Mouse (Mus musculus) CH12.LX (cell line): ENCODE measurements around the gene Tnip3. TPM values are rescaled to one million over a fixed set of nuclear protein-coding genes. Genes with fewer than 3 reads are reported as not detected.

ENCODE experiments used
- DNase-seq: peaks from one replicate; pipeline ENCODE4 v3.0.0-alpha.2; 2013; ENCODE audit errors: extremely low read depth
- H3K27ac ChIP-seq: 2 replicates; pipeline ENCODE4 v1.5.1; 2012; ENCODE audit warnings: low read depth, mild to moderate bottlenecking, control low read depth, moderate library complexity; ENCODE audit not compliant: insufficient read depth
- H3K27me3 ChIP-seq: replicated peaks from 2 replicates; pipeline ENCODE3; 2012; ENCODE audit warnings: inconsistent platforms
- H3K36me3 ChIP-seq, 2 experiments: replicated peaks in 1 of 2; 2 replicates each; pipeline versions ENCODE3 to v1.6.1; 2012; ENCODE audit warnings: inconsistent platforms in 1 of 2, low read length in 1 of 2, mild to moderate bottlenecking in 1 of 2, mixed read lengths in 1 of 2, moderate library complexity in 1 of 2; ENCODE audit not compliant: control insufficient read depth in 1 of 2, insufficient read depth in 1 of 2
- H3K4me1 ChIP-seq, 2 experiments: 2 replicates each; pipeline ENCODE4 v1.6.1; 2012; ENCODE audit warnings: inconsistent platforms in 1 of 2, moderate library complexity in 1 of 2; ENCODE audit not compliant: insufficient read depth in 2 of 2, control insufficient read depth in 1 of 2
- H3K4me2 ChIP-seq: 2 replicates; pipeline ENCODE4 v1.6.1; 2012; ENCODE audit warnings: low read depth, mild to moderate bottlenecking, control low read depth; ENCODE audit not compliant: poor library complexity, insufficient read depth, severe bottlenecking
- H3K4me3 ChIP-seq, 3 experiments: fragments of 150-350 bp in 1 of 3; sonication (generic) in 1 of 3; replicated peaks in 1 of 3; 2 replicates each; pipeline versions ENCODE3 to v1.5.1; 2011 to 2012; ENCODE audit warnings: low read depth in 2 of 3, low read length in 2 of 3, mild to moderate bottlenecking in 2 of 3, moderate library complexity in 2 of 3, control low read depth in 1 of 3, improper control_type of control experiment in 1 of 3, inconsistent platforms in 1 of 3, mixed read lengths in 1 of 3; ENCODE audit not compliant: poor library complexity in 1 of 3
- H3K79me2 ChIP-seq: replicated peaks from 2 replicates; pipeline ENCODE4 v1.6.1; 2012; ENCODE audit warnings: mild to moderate bottlenecking, moderate library complexity; ENCODE audit not compliant: control insufficient read depth, poor library complexity, insufficient read depth, severe bottlenecking; ENCODE audit errors: extremely low read depth
- H3K9ac ChIP-seq: 2 replicates; pipeline ENCODE4 v1.6.1; 2012; ENCODE audit warnings: low read depth, mild to moderate bottlenecking, control low read depth, moderate library complexity; ENCODE audit not compliant: insufficient read depth
- H3K9me3 ChIP-seq: replicated peaks from 2 replicates; pipeline ENCODE3; 2012; ENCODE audit warnings: low read length, inconsistent platforms, mixed read lengths
- BHLHE40 ChIP-seq: IDR thresholded peaks from 2 replicates; pipeline ENCODE4 v1.6.1; 2011; ENCODE audit warnings: mild to moderate bottlenecking, low read depth, low read length, improper control_type of control experiment
- CHD1 ChIP-seq: IDR thresholded peaks from 2 replicates; pipeline ENCODE4 v1.6.1; 2012; ENCODE audit warnings: low read depth, low read length, improper control_type of control experiment, inconsistent platforms
- E2F4 ChIP-seq: IDR thresholded peaks from 2 replicates; pipeline ENCODE4 v1.6.1; 2011; ENCODE audit warnings: low read depth, low read length, improper control_type of control experiment; ENCODE audit not compliant: insufficient replicate concordance
- ELF1 ChIP-seq: IDR thresholded peaks from 2 replicates; pipeline ENCODE4 v1.6.1; 2014; ENCODE audit warnings: low read depth, mild to moderate bottlenecking, inconsistent platforms, low read length, improper control_type of control experiment
- EP300 ChIP-seq: IDR thresholded peaks from 2 replicates; pipeline ENCODE4 v1.6.1; 2011; ENCODE audit warnings: low read length, improper control_type of control experiment
- ETS1 ChIP-seq: conservative IDR thresholded peaks from 2 replicates; pipeline ENCODE4 v1.6.1; 2012; ENCODE audit warnings: low read depth, mild to moderate bottlenecking, inconsistent platforms, low read length, improper control_type of control experiment, moderate library complexity
- GABPA ChIP-seq: IDR thresholded peaks from 2 replicates; pipeline ENCODE4 v1.6.1; 2012; ENCODE audit warnings: low read depth, low read length, improper control_type of control experiment, inconsistent platforms; ENCODE audit not compliant: insufficient replicate concordance
- IRF4 ChIP-seq: IDR thresholded peaks from 2 replicates; pipeline ENCODE4 v1.6.1; 2014; ENCODE audit warnings: low read depth, mild to moderate bottlenecking, inconsistent platforms, low read length, improper control_type of control experiment
- JUN ChIP-seq: IDR thresholded peaks from 2 replicates; pipeline ENCODE4 v1.6.1; 2011; ENCODE audit warnings: low read depth, mild to moderate bottlenecking, low read length, improper control_type of control experiment, moderate library complexity; ENCODE audit not compliant: insufficient read depth
- KAT2A ChIP-seq: IDR thresholded peaks from 2 replicates; pipeline ENCODE4 v1.6.1; 2012; ENCODE audit warnings: low read length, improper control_type of control experiment, inconsistent platforms; ENCODE audit not compliant: insufficient replicate concordance
- MAFK ChIP-seq: IDR thresholded peaks from 2 replicates; pipeline ENCODE4 v1.6.1; 2011; ENCODE audit warnings: low read length, improper control_type of control experiment; ENCODE audit not compliant: insufficient replicate concordance
- MAZ ChIP-seq: IDR thresholded peaks from 2 replicates; pipeline ENCODE4 v1.6.1; 2012; ENCODE audit warnings: low read depth, mild to moderate bottlenecking, inconsistent platforms, low read length, improper control_type of control experiment, moderate library complexity
- MEF2A ChIP-seq: IDR thresholded peaks from 2 replicates; pipeline ENCODE4 v1.6.1; 2014; ENCODE audit warnings: low read depth, mild to moderate bottlenecking, inconsistent platforms, low read length, improper control_type of control experiment, borderline replicate concordance
- NRF1 ChIP-seq: IDR thresholded peaks from 2 replicates; pipeline ENCODE4 v1.6.1; 2014; ENCODE audit warnings: low read depth, mild to moderate bottlenecking, inconsistent platforms, low read length, improper control_type of control experiment, moderate library complexity
- PAX5 ChIP-seq: IDR thresholded peaks from 2 replicates; pipeline ENCODE4 v1.6.1; 2012; ENCODE audit warnings: low read length, inconsistent platforms, mixed read lengths
- POLR2AphosphoS2 ChIP-seq: IDR thresholded peaks from 2 replicates; pipeline ENCODE4 v1.6.1; 2011; ENCODE audit warnings: low read depth, low read length, improper control_type of control experiment
- RAD21 ChIP-seq: IDR thresholded peaks from 2 replicates; pipeline ENCODE4 v1.6.1; 2011; ENCODE audit warnings: low read depth, mild to moderate bottlenecking, low read length, improper control_type of control experiment, moderate library complexity
- RCOR1 ChIP-seq: conservative IDR thresholded peaks from 2 replicates; pipeline ENCODE4 v1.6.1; 2012; ENCODE audit warnings: low read depth, mild to moderate bottlenecking, inconsistent platforms, low read length, improper control_type of control experiment
- SIN3A ChIP-seq: IDR thresholded peaks from 2 replicates; pipeline ENCODE4 v1.6.1; 2012; ENCODE audit warnings: low read length, improper control_type of control experiment, inconsistent platforms
- SMC3 ChIP-seq: IDR thresholded peaks from 2 replicates; pipeline ENCODE4 v1.6.1; 2011; ENCODE audit warnings: low read depth, low read length, improper control_type of control experiment
- TCF12 ChIP-seq: IDR thresholded peaks from 2 replicates; pipeline ENCODE4 v1.6.1; 2014; ENCODE audit warnings: low read depth, mild to moderate bottlenecking, inconsistent platforms, low read length, improper control_type of control experiment
- UBTF ChIP-seq: IDR thresholded peaks from 2 replicates; pipeline ENCODE4 v1.6.1; 2012; ENCODE audit warnings: low read depth, mild to moderate bottlenecking, inconsistent platforms, low read length, improper control_type of control experiment, moderate library complexity
- USF1 ChIP-seq: IDR thresholded peaks from 2 replicates; pipeline ENCODE4 v1.6.1; 2014; ENCODE audit warnings: low read depth, mild to moderate bottlenecking, inconsistent platforms, low read length, improper control_type of control experiment
- ZKSCAN1 ChIP-seq: IDR thresholded peaks from 2 replicates; pipeline ENCODE4 v1.6.1; 2012; ENCODE audit warnings: low read depth, inconsistent platforms, low read length, improper control_type of control experiment, borderline replicate concordance
- ZMIZ1 ChIP-seq: IDR thresholded peaks from 2 replicates; pipeline ENCODE4 v1.6.1; 2012; ENCODE audit warnings: low read depth, mild to moderate bottlenecking, inconsistent platforms, low read length, improper control_type of control experiment
- dilution Hi-C: fragments of 300-500 bp; cut with MboI; formaldehyde crosslinking; loops from 2 replicates; pipeline ENCODE4 v1.14.3; 2020; ENCODE audit warnings: low sequenced_read_pairs; ENCODE audit not compliant: extremely low pct_unique_long_range_greater_than_20kb, extremely low pct_ligation_motif_present
- in situ Hi-C: fragments of 300-500 bp; cut with MboI; formaldehyde crosslinking; loops from 3 replicates; pipeline ENCODE4 v1.14.3; 2019; ENCODE audit warnings: low sequenced_read_pairs, low pct_ligation_motif_present, low pct_unique_long_range_greater_than_20kb, mixed read lengths
- polyA plus RNA-seq: library from polyadenylated mRNA; unstranded; fragments of >175 nt; gene quantifications from 2 replicates; pipeline ENCODE4 v1.2.1, GENCODE M21; 2012; ENCODE audit warnings: low read depth; ENCODE audit not compliant: insufficient read length
- total RNA-seq, 2 experiments: library from RNA; depleted of rRNA; stranded (reverse); fragments of 300-350 nt in 1 of 2; fragments of >200 nt in 1 of 2; gene quantifications; 2 replicates each; pipeline ENCODE4 v1.2.3; 2012 to 2014

Tnip3 gene
- total and polyA plus RNA-seq, 3 experiments = 1.4 to 2.5 (median 2.5) TPM

DNA sequence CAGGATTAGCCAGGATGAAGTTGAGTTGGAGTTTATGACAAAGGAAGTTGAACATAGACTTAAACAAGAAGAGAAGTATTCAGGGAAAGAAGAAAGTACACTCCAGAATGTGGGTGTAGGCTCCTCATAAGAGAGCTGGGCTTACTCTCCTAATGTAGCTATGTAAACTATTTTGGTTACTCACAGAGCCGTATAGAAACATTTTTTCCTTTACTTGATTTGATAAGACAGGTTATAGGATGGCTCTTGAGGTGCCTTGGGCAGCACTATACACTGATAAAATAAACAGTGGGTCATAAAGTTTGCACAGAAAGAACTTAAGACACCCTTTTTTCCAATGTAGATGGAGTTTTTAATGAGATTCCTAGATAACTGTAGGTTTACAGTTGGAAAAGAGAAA is 70.3 kb downstream of the Tnip3 start:
- DNase-seq = no peak
- H3K4me1 ChIP-seq = peaks cover 0 to 75% of the 10 kb centered on the region in 2 experiments; a peak in 2 of 4 replicates
- no peaks in the 10 kb centered on the region for H3K79me2 ChIP-seq
- in situ Hi-C loops (no loop called here), dilution Hi-C loops (no loop called here)
- H3K9ac ChIP-seq = no peak overlapping the region
- H3K36me3 ChIP-seq = no peaks in the 10 kb centered on the region
- H3K9me3 ChIP-seq = no peaks in the 10 kb centered on the region
- H3K27me3 ChIP-seq = no peaks in the 10 kb centered on the region
- no peak overlapping the region for H3K4me3 ChIP-seq
- no peak overlapping the region for H3K4me2 ChIP-seq
- H3K27ac ChIP-seq = no peak overlapping the region
- TF ChIP-seq IRF4 (no peak), GABPA (no peak), NRF1 (no peak), TCF12 (no peak), MAFK (no peak), JUN (no peak), ZMIZ1 (no peak), PAX5 (no peak), UBTF (no peak), RAD21 (no peak), E2F4 (no peak), ELF1 (no peak), CHD1 (no peak)

DNA sequence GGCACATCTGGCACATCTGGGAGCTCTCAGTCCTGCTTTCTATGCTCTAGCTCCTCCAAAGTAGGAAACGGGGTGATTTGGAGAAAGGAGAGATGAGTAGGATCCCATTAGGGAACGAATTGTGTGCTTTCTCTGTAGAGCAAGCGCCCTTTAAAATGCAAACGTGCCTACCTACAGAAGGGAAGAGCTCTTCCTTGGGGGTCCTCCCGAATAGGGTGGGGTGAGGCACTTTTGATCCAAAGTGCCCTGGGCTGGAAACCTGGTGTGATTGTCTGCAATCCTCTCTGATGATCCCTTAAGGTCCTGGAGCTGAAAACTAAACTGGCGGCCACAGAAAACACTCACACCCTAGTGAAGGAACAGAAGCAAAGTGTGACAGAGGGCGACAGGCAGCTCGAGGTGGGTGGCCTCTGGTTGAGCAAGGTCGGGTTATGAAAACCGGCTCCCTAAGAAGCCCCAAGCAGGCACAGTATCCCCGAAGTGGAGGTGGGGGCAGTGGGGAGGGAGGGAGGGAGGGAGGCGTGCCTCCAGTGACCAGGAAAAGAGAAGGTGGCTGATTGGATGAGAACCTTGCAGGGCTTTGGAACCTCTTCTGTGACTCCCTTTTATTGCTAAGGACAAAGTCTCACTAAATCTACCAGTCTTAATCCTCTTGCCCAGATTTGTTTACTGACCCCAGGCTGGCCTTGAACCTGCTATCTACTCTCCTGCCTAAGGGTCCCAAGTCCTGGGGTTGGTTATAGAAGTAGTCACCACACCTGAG is 72.1 kb downstream of the Tnip3 start:
- H3K36me3 ChIP-seq = no peaks in the 10 kb centered on the region
- H3K9me3 ChIP-seq = no peaks in the 10 kb centered on the region
- in situ Hi-C loops = no loop called here
- peaks cover 0 to 69% of the 10 kb centered on the region in 2 experiments; a peak in 2 of 4 replicates for H3K4me1 ChIP-seq
- dilution Hi-C loops = no loop called here
- H3K4me3 ChIP-seq = no peak overlapping the region
- DNase-seq = no peak
- H3K4me2 ChIP-seq = no peak overlapping the region
- TF ChIP-seq UBTF (no peak), SIN3A (no peak), TCF12 (no peak), E2F4 (no peak), NRF1 (no peak), KAT2A (no peak), ZKSCAN1 (no peak), MAFK (no peak), POLR2AphosphoS2 (no peak), ETS1 (no peak), MAZ (no peak), USF1 (no peak), CHD1 (no peak), SMC3 (no peak), MEF2A (no peak), EP300 (no peak), IRF4 (no peak), BHLHE40 (no peak), RCOR1 (no peak)
- TF ChIP-seq, all 38 proteins: peak for 0
- H3K9ac ChIP-seq = no peak overlapping the region
- no peaks in the 10 kb centered on the region for H3K79me2 ChIP-seq
- no peak overlapping the region for H3K27ac ChIP-seq
- H3K27me3 ChIP-seq = no peaks in the 10 kb centered on the region
